Mouse (Mus musculus): ENCODE data around the gene Pus7. TPM values are rescaled to one million over a fixed set of nuclear protein-coding genes. Genes with fewer than 3 reads are reported as not detected.

The Pus7 gene
- polyA plus RNA-seq (2017; shearing (Covaris generic)) = 10.3 TPM

DNA sequence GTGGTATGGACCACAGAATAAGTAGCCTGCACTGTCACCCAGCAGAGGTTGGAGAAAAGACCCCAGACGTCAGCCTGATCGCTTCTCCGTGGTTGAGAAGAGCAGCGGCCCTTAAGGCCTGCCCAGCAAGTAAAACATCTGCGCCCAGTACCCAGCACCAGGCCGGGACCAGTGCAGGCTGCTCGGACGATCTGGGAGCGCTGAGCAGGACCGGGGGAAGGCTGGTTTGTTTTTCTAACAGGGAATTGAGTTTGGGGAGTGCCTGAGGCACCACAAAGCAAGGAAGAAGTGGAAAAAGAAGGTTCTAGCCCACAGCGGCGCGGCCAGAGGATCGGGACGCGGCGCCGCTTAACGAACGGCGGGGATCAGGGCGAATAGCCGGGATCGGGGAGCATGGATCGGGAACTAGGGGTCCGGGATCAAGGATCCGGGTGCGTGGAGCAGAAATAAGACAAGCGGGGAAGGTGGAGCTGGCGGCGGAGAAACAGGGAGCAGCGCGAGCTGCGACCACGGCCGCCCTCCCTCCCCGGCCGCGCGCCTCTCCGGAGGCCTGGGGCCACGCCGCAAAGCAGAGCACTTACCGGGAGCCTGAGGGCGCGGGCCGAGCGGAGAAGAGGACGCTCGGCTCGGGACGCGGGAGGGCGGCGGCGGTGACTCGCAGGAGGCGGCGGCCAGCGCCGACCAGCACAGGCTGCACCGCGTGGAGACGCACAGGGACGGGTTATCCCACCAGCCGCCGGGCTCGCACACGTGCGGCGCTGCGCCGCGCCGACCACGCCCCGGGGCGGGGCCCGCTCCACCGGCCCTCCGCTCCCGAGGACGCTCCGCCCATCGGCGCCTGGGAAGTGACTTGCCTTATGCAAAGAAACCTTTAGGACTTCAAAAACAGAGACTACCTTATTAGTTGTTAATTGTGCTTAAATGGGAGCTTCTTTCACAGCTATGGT lies at the start of gene Pus7:
Gene Pus7, minus strand, starts transcription at position 781 of the 947 bp plus-strand sequence.

DNA sequence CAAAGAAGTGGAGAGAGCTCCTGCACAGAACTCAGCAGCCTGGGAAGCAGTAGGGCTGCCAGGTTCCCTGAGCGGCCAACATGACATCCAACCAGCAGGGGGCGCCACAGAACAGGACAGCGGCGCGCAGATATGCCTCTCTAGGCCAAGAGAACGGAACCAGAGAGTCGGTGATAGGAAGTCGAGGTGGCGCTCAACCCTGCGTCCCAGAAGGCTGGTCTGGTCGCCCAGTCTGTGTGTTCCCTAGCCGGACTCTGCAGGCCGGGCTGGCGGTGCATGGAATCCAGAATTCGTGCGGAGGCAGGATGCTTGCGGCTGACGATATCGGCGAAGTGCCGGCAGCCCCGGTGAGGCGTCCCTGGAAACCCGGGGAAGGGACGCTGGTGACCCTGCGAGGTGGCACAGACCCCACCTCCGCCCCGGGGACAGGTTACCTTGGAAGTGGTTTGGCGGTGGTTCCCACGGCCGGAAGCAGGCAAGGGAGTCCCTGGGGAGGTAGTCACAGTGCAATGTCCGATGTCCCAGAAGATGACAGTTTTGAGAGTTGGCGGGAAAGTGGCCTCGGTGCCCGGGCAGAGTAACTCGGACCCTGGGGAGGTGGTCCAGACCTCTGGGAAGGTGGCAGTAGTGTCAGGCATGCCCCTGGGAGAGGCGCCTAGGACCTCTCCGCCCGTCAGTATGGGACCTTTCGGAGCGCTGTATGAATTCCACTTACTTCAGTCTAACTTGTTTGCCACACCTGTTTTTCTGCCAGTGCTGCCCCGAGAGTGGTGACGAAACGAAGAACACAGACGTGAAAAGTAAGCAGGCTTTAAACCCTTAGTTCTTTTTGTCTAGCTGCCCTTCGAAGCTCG lies 4.3 kb upstream of the Pus7 start, which contains the start of gene Rint1:
Gene Rint1, plus strand, starts transcription at position 176 of the 854 bp plus-strand sequence.

Other genes starting within 250 kb of the Pus7 start
- gene Srpk2, start 99.1 kb downstream of the Pus7 start, polyA plus RNA-seq (2017; shearing (Covaris generic)) = 79.1 TPM
- 31.9 TPM for gene Rint1, start 4.0 kb upstream of the Pus7 start, polyA plus RNA-seq (2017; shearing (Covaris generic))
- gene Tomm7, start 60.5 kb upstream of the Pus7 start, polyA plus RNA-seq (2017; shearing (Covaris generic)) = 87.9 TPM
- 11.1 TPM for gene Fam126a, start 247.0 kb upstream of the Pus7 start, polyA plus RNA-seq (2017; shearing (Covaris generic))

Measured in CD4-positive, CD25-positive, alpha-beta regulatory T cell, adult 9 weeks (primary cell).